Mouse (Mus musculus) testis, postnatal 14 days (tissue): ENCODE data around the gene Phykpl.
A peak's percentile ranks its signal among the peaks of the same experiment; 100 is the strongest.
"Not testable (repeated sequence)": the region's sequence is repeated elsewhere in the genome, so short reads cannot be mapped to it uniquely, and the experiment has no call there.

Experiments
- DNase-seq: peaks from one replicate; pipeline ENCODE4 v3.0.0; 2021; ENCODE audit warnings: low spot score

Gene Phykpl

DNA sequence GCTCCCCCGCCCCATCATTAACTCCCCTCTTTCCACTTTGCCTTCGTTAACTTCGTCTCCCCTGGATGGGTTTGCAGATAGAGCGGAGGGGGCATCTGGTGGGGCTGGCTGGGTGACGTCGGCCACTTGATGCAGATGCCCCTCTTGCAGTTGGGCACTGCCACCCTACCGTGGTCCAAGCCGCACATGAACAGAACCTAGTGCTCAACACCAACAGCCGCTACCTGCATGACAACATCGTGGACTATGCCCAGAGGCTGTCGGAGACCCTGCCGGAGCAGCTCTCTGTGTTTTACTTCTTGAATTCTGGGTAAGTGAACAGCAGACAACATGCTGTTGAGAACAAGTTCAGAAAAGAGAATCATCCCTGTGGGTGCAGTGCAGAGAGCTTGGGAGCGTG, 1.9 kb downstream of the Phykpl start:
- no peak for DNase-seq

GRCm38 (mm10) chr11:51587059-51587458, 2.5 kb downstream of the Phykpl start:
- DNase-seq: no peak

DNA sequence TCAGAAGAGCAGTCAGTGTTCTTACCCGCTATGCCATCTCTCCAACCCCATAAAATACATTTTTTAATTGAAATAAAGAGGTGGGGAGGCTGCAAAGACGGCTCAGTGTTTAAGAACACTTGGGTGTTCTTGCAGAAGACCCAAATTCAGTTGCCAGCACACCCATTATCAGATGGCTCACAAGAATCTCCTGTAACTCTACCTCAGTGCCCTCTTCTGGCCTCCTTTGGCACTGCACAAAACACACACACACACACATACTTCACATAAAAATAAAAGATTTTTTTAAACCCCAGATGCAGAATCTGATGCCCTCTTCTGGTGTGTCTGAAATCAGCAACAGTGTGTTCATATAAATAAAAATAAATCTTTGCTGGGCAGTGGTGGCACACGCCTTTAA, 4.3 kb downstream of the Phykpl start:
- DNase-seq: no peak

DNA sequence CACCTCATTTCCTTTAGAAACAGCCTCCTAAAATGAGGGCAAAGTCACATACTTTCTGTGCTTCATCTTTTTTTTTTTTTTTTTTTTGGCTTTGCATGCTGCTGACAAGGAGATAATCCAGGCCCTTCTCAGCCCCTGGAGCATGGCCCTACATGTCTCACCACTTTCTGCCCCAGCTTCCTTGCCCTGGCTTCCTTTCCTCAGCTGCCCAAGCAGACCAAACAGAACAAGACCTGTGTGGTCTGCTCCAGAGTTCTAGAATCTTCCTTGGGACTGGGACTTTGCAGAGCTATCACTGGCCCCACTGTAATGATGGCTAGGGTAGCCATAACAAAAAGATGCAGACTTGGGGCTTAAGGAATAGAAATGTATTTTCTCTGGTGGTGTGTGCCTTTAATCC, 5.4 kb downstream of the Phykpl start:
- DNase-seq: no peak

DNA sequence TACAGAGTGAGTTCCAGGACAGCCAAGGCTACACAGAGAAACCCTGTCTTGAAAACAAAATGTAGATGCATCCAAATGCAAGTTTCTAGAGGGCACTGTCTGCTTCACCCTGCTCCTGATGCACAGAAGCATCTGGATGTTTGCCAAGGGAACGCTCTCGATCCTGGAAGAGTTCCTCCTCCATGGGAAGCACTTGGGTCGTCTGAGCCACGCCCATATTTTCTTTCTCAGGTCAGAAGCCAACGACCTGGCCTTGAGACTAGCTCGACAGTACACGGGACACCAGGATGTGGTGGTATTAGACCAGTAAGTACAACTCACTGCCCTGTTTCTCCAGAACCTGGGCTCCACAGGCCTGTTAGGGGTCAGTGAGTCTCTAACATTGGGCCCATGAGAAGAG, 6.6 kb downstream of the Phykpl start:
- no peak for DNase-seq

- no peak for DNase-seq
Observed at GRCm38 (mm10) chr11:51591915-51592314, 7.4 kb downstream of the Phykpl start.

DNA sequence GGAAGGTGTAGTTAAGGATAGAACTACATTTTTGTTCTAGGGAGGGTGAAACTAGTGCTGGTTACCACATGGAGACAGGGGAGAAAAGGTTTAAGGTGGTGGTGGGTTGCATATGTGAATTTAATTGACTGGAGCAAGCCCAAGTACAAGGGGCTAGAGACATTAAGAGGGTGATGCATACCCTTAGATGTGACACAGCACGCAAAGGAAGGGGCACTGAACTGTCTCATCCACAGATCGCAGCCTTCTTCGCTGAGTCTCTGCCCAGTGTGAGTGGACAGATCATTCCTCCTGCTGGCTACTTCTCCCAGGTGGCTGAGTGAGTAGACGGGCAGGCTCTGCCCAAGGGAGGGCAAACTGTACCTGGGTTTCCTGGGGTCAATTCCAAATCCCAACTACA, 8.8 kb downstream of the Phykpl start:
- no peak for DNase-seq

- no peak for DNase-seq
Observed at GRCm38 (mm10) chr11:51593849-51594248, 9.3 kb downstream of the Phykpl start.

DNA sequence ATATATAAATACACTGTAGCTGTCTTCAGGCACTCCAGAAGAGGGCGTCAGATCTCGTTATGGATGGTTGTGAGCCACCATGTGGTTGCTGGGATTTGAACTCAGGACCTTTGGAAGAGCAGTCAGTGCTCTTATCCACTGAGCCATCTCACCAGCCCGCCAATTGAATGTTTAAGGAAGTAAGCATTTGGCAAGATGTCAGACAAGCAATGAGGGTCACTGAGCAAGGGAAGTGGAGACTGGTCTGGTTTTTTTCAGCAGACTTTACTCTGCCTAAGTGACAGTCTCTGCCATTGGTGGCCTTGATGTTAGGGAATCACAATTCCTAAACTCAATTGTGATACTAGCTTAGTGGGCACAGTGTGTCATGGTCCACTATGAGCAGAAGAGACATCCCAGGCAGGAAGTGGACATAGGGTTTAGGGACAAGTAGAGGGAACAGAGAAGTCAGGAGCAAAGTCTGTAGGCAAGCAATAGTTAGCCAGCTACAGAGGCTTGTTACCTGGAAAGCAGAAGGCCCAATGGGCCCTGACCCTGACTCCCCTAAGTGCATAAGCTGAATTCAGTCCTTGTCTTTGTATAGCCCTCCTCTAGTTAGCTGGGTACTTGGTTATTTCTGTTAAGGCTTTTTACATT, 10.3 kb downstream of the Phykpl start:
- DNase-seq: no peak

GRCm38 (mm10) chr11:51595459-51596083, 11.0 kb downstream of the Phykpl start:
- DNase-seq: no peak

DNA sequence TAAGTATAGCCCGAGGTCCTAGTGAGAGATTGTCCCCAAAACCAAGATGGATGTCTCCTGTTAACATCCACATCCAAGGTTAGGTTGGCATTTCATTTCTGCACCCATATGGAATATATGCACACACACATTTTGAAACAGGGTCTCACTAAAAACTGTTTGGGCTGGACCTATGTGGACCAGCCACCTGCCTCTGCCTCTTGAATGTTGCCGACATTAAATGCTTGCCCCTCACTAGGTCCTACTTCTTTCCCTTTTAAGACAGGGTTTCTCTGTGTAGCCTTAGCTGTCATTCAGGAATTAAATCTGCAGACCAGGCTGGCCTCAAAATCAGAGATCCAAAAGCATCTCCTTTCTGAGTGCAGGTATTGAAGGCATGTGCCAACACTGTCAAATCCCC, 13.0 kb downstream of the Phykpl start:
- DNase-seq: no peak

GRCm38 (mm10) chr11:51602253-51602652, 17.7 kb downstream of the Phykpl start:
- DNase-seq: no peak

GRCm38 (mm10) chr11:51605602-51606446, 21.3 kb downstream of the Phykpl start:
- peak; percentile 88 for DNase-seq

DNA sequence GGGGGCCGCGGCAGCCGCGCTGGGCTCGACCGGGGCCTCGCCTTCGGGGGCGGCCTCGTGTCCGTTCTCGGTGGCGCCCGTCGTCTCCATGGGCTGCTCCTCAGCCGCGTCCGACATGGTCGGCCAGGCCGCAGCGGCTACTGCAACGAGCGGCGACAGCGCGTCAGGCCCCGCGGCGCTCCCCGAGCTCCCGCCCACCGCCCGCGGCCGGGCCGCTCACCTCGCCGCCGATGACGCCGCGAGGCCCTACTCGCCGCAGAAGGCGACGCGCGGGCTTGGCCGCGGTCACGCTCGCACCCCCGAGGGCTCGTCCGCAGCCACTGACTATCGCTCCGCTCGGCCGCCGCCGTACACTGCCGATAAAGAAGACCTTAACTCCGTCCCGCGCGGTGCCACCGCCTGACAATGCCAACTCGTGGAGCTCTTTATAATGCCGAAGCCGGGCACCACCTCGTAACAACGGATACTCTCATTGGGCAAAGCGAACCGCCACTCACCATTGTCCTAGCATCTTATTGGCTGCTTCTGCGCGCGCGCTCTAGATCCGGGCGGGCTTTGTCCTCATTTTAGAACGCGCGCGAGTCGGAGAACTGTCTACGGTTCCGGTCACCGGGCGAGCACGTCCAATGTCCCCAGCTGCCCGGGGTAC, 22.0 kb downstream of the Phykpl start, which contains the start of gene Hnrnpab:
TSS of gene Hnrnpab (minus strand) at position 401 of the 649 bp plus-strand sequence.
- peak; percentile 98 for DNase-seq

DNA sequence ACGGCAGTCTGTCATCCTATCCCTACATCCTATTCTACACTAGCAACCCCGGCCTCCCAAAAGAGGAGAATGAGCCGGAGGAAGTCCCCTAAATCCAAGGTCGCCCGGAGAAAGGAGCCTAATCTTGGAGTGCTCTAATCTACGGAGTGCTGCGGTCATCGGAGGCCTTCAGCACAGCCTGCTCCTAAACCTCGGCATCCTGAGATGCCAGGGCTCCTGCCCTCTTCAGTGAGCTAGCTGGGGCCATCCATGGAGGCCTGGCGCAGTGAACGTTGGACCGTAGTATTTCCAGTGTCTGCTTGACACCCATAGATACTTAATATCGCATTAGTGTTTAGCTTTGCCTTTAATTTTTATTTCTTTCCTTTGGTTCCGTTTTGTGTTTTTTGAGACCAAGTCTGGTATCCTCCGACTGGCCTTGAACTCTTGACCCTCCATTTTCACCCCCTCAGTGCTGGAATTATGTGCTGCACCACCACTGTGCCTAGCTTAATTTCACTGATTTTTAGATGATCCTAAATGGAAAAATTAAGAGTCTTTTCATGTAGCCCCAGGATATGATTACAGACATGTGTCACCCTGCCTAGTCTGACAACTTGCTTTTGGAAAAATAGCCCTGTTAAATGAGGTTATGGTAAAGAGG, 22.7 kb downstream of the Phykpl start:
- no peak for DNase-seq

- no peak for DNase-seq
Observed at GRCm38 (mm10) chr11:51609266-51609909, 24.8 kb downstream of the Phykpl start.

GRCm38 (mm10) chr11:51609940-51610339, 25.4 kb downstream of the Phykpl start:
- not testable (repeated sequence) for DNase-seq

GRCm38 (mm10) chr11:51614256-51614655, 29.7 kb downstream of the Phykpl start:
- DNase-seq: no peak

GRCm38 (mm10) chr11:51615129-51615528, 30.6 kb downstream of the Phykpl start:
- peak; percentile 66 for DNase-seq

GRCm38 (mm10) chr11:51615601-51616000, 31.0 kb downstream of the Phykpl start:
- DNase-seq: peak; percentile 69

GRCm38 (mm10) chr11:51616113-51616512, 31.6 kb downstream of the Phykpl start:
- DNase-seq: not testable (repeated sequence)
